Mouse (Mus musculus) CD4-positive helper T cell, adult 2 months (primary cell): ENCODE measurements at regions not wholly inside any gene's neighbourhood (a gene's known extent, or its start where the extent isn't known, plus 50 kb on each side); places are given as distances from the start of the nearest gene placed in this dataset.

Experiments
- DNase-seq: peaks from one replicate; pipeline ENCODE4 v3.0.0-alpha.2; 2012; ENCODE audit warnings: low read depth, missing footprints, low spot score

- DNase-seq = no peak
Measured at GRCm38 (mm10) chr13:110784822-110785221, 390.0 kb downstream of the Plk2 start.

- no peak for DNase-seq
Measured at GRCm38 (mm10) chr13:110798313-110798712, 403.5 kb downstream of the Plk2 start.

- DNase-seq = no peak
Measured at GRCm38 (mm10) chr13:110802841-110803240, 408.0 kb downstream of the Plk2 start.

GRCm38 (mm10) chr13:110812401-110812800 is 417.6 kb downstream of the Plk2 start:
- DNase-seq = no peak

- no peak for DNase-seq
Measured at GRCm38 (mm10) chr13:110814066-110814465, 419.2 kb downstream of the Plk2 start.

- DNase-seq = no peak
Measured at GRCm38 (mm10) chr13:110819301-110819862, 424.5 kb downstream of the Plk2 start.

- no peak for DNase-seq
Measured at GRCm38 (mm10) chr13:110824878-110825277, 429.9 kb upstream of the Actbl2 start.

- no peak for DNase-seq
Measured at GRCm38 (mm10) chr13:110832442-110832841, 422.4 kb upstream of the Actbl2 start.

- DNase-seq = no peak
Measured at GRCm38 (mm10) chr13:110836936-110837335, 417.9 kb upstream of the Actbl2 start.

- no peak for DNase-seq
Measured at GRCm38 (mm10) chr13:110841949-110842348, 412.9 kb upstream of the Actbl2 start.

GRCm38 (mm10) chr13:110845695-110846094 is 409.1 kb upstream of the Actbl2 start:
- no peak for DNase-seq

- no peak for DNase-seq
Measured at GRCm38 (mm10) chr13:110852996-110853727, 401.7 kb upstream of the Actbl2 start.

GRCm38 (mm10) chr13:110854213-110854612 is 400.6 kb upstream of the Actbl2 start:
- DNase-seq = no peak

- DNase-seq = no peak
Measured at GRCm38 (mm10) chr13:110865902-110866512, 388.8 kb upstream of the Actbl2 start.

- no peak for DNase-seq
Measured at GRCm38 (mm10) chr13:110866713-110867112, 388.1 kb upstream of the Actbl2 start.

GRCm38 (mm10) chr13:110871125-110871775 is 383.6 kb upstream of the Actbl2 start:
- DNase-seq = no peak

GRCm38 (mm10) chr13:110871776-110872135 is 383.1 kb upstream of the Actbl2 start:
- no peak for DNase-seq

- DNase-seq = no peak
Measured at GRCm38 (mm10) chr13:110881573-110881972, 373.2 kb upstream of the Actbl2 start.

- no peak for DNase-seq
Measured at GRCm38 (mm10) chr13:110882173-110882572, 372.6 kb upstream of the Actbl2 start.

GRCm38 (mm10) chr13:110882661-110883172 is 372.1 kb upstream of the Actbl2 start:
- no peak for DNase-seq

GRCm38 (mm10) chr13:110893909-110894308 is 360.9 kb upstream of the Actbl2 start:
- DNase-seq = no peak

GRCm38 (mm10) chr13:110895349-110895748 is 359.5 kb upstream of the Actbl2 start:
- no peak for DNase-seq
